Mouse (Mus musculus): ENCODE data around the gene Gm2012.
"Not testable (repeated sequence)": the region's sequence is repeated elsewhere in the genome, so short reads cannot be mapped to it uniquely, and the experiment has no call there.

The Gm2012 gene

DNA sequence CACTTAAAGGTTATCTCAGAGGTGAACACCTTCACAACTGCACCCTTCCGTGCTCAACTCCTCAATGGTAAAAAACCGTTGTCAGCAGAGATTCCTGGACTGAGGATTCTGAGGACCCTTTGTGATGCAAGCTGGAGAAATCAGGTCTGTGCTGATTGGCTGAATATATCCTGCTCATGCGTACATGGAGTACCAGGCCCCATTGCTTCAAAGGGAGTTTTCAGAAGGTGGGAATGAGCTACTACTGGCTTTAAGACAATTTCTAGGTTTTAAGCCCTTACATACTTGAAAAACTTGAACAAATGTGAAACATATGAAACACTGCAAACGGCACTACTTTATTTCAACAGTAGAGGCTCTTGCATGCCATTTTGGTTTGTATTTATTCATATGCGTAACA lies at the start of gene Gm2012:
TSS of gene Gm2012 (minus strand) at position 101 of the 400 bp plus-strand sequence.
- DNase-seq (ENCODE audit: extremely low spot score), result not testable (repeated sequence)

DNA sequence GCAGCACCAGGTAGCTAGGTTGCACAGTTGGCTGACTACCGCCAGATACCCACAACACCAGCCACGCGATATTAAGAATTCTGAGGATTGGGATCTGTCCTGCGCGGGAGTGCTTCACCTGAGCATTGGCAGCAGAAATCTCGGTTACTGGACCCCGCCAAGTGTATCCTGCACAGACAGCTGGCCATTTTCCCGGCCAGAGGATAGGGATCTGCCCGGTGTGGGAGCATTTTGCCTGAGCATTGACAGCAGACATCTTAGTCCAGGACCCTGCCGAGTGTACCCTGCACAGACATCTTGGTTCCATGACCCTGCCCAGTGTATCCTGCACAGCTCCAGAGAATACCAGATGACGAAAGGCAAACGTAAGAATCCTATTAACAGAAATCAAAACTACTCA lies 72.0 kb downstream of the Gm2012 start:
- DNase-seq (ENCODE audit: extremely low spot score), result not testable (repeated sequence)

Measured in embryo, embryonic 9.5 days (tissue).